Mouse (Mus musculus) naive thymus-derived CD4-positive, alpha-beta T cell, adult 5 months (primary cell): Measurements from ENCODE around the gene Bfsp1. TPM values are rescaled to one million over a fixed set of nuclear protein-coding genes. Genes with fewer than 3 reads are reported as not detected.

ENCODE experiments used
- polyA plus RNA-seq: library from polyadenylated mRNA; unstranded; fragments of 100-300 nt; shearing (Covaris generic); gene quantifications from one replicate; pipeline ENCODE4 v1.2.1, GENCODE M21; 2017

Bfsp1 gene
- not detected for polyA plus RNA-seq

DNA sequence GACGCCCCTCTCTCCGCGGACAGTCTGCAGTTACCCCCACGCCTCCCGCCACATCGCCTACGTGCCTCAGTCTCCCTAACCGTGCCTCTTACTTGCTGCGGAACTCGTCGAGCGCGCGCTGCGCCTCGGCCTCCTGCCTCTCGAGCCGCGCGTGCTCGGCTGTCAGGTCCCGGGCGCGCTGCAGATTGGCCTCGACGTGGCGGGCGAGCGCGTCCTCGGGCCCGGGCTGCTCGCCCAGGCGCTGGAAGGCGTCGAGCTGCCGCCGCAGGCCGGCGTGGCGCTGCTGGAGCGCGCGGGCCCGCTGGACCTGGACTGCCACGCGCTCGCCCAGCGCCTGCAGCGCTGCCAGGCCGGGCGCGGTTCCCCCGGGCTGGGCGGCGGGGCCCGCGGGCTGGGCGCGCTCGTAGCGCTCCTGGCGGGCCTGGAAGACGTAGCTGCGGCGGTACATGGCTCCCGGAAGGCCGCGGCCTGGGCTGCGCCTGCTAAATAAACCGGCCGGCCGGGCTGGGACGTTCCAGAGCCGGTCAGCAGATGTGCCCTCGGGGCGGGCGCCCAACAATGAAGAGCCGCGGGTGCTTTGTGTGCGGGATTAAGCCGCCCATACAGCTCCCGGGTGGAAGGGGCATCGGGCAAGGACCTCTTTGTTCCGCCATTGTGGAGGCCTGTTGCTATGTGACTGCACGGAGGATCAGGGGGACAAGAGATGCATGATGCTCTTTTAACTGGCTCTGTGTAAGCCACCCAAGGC lies at the start of gene Bfsp1:
Bfsp1 (minus strand) TSS at position 690 of the 748 bp plus-strand sequence.

Other genes starting within 250 kb of the Bfsp1 start
- 6.4 TPM for gene Dstn, start 52.1 kb upstream of the Bfsp1 start, polyA plus RNA-seq
- 31.6 TPM for gene Rrbp1, start 148.1 kb upstream of the Bfsp1 start, polyA plus RNA-seq
- not detected for gene Banf2, start 169.9 kb upstream of the Bfsp1 start, polyA plus RNA-seq